Mouse (Mus musculus): ENCODE measurements at regions not wholly inside any gene's neighbourhood (a gene's known extent, or its start where the extent isn't known, plus 50 kb on each side); places are given as distances from the start of the nearest gene placed in this dataset.

DNA sequence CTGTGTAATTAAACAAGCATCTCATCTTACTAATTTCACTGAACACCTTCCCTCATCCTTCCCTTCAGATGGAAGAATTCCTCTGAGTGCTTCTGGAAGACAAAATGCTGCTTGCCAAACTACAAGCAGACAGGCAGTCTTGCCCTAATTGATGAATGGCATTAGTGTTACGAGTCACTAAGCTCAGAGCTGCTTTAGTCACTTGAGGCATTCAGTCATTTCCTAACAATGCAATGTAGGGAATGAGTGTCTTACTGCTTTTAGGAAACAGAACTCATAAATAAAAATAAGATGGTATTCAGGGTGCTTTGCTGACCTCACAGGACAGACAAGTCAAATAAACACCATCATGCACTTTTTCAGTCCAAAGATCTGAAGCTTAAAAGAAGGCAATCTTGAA, 285.1 kb upstream of the Paip1 start:
- DNase-seq: no peak

DNA sequence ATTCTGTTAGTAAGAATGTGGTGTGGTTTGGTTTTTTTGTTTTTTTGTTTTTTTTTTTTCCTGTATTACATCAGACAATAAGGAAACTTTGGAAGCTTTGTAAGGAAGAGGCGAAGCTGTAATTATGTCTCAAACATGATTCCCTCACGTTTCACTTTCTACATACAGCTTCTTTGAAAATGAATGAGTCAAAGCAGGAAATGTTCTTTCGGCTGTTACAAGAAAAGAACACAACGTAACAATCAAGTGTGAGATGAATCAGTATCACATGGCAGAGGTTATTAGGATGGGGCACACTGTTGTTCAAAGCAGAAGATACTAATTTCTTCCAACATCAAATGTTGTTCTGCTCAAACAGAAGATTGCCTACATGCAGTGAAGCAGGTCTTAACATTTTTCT, 282.7 kb upstream of the Paip1 start:
- DNase-seq: no peak

DNA sequence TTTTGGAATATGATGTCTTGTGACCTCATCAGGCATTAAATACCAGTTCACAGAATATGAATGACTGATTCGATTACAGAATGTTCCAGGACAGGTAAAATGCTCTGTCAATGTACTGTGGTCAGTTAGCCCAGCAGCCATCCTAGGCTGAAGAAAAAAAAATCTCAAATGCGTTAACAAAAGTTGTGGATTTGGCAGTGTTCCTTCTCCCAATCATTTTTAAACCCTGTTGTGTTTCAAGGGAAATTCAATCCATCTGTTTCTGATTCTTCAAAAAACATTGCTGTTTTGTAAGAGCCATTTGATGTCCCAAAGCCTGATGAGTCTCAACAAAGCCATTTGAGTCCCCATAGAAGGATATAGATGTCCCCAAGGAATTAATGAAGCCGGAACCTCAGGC, 280.7 kb upstream of the Paip1 start:
- no peak for DNase-seq

GRCm38 (mm10) chr13:119149141-119149540, 279.3 kb upstream of the Paip1 start:
- DNase-seq: no peak

GRCm38 (mm10) chr13:119150847-119151548, 277.4 kb upstream of the Paip1 start:
- no peak for DNase-seq

GRCm38 (mm10) chr13:119177753-119178152, 250.6 kb upstream of the Paip1 start:
- DNase-seq: no peak

DNA sequence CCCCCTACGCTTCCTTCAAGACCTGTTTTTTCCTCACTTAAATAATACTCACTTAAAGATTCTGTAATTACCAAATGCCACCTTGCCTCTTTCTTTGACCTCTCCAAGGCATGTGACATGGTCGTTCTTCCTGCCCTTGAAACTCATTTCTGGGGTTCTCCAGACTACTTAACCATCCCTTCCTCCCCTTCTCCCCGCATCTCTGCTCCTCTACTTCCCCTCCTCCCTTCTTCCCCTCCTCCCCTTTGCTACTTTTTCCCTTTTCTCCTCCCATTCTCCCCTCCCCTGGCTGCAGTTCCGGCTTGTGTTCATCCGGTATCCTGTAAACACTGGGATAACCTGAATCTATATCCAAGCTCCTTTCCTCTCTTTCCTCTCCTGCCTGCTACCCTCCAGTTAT, 250.2 kb upstream of the Paip1 start:
- DNase-seq: no peak

DNA sequence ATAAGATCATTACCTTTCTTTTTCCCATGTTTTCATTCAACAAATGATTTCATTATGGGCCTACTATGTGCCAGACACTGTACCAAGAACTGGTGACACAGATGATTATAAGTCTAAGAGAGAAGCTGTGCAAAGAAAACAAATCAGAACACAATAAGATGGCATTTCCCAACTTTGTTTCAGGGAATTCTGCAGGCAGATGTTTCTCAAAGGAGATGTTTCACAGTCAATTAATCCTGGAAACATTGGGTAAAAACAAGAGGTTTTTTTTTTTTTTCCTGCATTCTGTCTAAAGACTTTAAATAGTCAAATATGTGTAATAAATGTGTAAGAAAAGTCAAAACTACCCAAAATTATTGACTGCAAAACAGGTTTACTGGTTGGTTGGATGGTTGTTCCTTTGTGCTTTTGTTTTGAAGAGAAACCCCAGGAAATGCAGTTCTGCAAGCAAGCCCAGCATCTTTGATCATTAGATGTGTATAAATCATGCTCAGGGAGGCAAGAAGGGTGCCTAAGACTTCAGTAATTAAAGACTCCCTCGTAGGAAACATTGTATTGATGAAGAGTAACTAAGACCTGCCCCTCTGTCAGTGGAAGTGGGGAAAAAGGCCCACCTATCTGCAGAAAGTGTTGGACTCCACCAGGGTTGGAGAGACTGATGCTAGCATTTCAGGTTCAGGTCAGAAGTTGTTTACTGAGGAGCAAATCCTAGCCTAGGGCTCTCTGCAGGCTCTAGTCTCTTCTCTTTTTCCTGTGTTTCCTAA, 249.1 kb upstream of the Paip1 start:
- DNase-seq: no peak

- DNase-seq: no peak
Observed at GRCm38 (mm10) chr13:119184322-119184877, 244.0 kb upstream of the Paip1 start.

DNA sequence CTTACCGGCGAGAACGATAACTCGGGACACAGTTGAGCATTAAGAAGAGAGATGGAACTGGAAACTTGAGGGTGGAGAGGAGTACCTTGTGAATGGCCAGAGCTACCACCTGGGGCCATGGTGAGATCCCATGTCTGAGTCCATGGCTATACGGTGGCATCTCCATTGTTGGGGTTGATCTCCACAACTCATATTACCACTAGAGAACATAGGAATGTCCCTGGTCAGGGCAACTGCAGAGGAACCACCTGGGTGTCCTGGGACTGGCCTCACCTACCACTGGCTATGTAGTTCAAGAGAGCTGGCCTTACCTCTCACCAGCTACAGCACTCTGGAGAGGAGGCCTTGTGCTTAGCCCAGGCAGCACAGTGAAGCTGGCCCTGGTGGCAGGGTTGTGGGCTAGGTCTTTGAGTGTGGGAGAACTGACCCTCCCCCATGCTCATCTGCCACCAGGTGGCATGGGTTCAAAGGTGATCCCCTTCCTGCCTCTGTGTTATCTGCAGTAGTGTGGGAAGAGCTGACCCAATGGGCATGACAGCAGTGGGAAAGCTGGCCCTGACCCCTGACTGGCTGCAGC, 242.7 kb upstream of the Paip1 start:
- no peak for DNase-seq

- no peak for DNase-seq
Observed at GRCm38 (mm10) chr13:119231556-119231955, 196.8 kb upstream of the Paip1 start.

DNA sequence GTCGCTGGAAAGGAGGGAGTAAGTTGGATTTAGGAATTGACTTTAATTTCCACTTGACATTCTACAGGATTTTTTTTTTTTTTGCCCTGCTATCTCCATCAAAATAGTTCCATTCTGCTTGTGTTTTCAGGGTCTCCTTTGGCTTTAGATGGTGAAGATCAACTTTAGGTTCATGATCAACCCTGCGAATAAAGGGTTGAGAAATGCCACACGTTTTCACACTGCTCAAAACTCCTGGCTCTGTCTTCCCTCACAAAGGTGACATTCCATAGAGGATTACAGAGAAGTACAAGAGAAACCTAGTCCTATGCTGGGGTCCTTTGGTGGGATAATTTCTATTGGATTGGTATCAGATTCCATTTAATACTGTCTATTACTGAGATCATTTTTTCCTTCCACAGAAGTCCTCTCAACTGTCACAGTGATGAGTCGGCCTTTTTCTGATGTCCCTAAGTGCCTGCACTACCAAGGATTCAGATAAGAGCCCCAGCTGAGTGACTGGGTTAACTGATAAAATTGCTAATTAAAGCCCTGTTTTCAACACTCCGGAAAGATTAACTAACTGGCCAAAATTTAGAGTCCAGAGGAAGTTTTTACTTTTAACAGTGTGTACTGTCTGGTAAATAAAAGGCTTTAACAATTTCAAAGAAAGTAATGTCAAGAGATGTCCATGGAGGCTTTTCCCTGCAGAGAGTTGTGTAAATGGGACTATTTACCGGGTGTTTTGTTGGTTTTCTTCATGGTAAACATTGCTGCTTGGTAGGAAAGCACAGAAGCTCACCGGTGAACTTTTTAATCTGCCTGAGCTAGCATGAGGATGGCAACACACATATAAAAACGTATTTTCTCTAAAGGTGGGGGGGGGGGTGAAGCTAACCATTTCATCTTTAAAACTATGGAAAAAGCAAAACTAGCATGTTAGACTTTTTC, 196.0 kb upstream of the Paip1 start:
- DNase-seq: no peak

DNA sequence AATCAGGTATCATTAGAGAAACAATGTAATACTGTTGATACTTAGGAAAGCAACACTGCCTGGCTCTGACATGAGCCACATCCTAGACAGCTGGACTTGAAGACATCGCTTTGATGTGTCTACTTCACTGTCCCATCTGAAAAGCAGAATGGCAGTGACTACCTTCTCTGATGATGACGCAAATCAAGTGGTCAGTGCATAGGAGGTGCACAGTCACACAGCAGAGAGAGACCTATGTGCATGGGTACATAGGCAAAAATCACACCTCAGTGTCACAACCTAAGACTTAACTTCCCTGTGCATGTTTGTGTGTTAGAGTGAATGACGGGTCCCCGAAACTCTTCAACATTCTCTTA, 195.4 kb upstream of the Paip1 start:
- DNase-seq: no peak

DNA sequence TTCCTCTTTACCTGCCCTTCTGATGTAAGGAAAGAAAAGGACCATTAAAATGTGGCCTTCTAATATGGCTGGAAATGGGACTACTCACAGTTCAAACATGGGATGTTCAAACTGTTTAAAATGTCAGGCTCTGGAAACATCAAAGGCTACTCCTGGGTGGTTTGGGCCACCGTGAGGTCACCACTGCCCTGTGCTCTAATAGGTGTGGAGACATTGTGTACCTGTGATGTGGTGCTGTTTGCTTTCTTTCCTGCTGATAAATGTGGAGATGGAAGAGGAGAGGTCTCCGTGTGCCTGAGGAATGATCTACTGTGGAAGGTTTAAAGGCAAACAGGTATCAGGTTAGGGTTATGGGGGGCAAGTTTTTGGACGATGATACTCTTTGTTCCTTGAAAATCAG, 194.5 kb upstream of the Paip1 start:
- no peak for DNase-seq

- DNase-seq: no peak
Observed at GRCm38 (mm10) chr13:119242358-119242757, 186.0 kb upstream of the Paip1 start.

GRCm38 (mm10) chr13:119247101-119247500, 181.3 kb upstream of the Paip1 start:
- no peak for DNase-seq

- no peak for DNase-seq
Observed at GRCm38 (mm10) chr13:119252006-119252405, 176.4 kb upstream of the Paip1 start.

- DNase-seq: no peak
Observed at GRCm38 (mm10) chr13:119256350-119256749, 172.1 kb upstream of the Paip1 start.

DNA sequence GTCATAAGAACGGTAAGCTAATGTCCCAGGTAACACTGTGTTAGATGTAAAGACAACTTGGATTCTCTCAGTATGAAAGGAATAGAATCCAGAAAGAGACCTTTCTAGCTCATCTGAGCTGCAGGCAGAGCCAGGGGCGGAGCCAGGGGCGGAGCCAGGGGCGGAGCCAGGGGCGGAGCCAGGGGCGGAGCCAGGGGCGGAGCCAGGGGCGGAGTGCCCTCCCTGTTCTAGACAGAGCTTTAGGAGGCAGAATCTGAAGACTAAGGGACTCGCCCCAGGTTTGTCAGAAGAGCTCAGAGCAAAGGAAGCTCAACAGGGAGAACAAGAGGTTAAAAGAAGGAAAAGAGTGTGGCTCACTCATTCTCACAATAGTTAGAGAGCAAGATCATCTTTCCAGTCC, 169.9 kb upstream of the Paip1 start:
- DNase-seq: no peak

DNA sequence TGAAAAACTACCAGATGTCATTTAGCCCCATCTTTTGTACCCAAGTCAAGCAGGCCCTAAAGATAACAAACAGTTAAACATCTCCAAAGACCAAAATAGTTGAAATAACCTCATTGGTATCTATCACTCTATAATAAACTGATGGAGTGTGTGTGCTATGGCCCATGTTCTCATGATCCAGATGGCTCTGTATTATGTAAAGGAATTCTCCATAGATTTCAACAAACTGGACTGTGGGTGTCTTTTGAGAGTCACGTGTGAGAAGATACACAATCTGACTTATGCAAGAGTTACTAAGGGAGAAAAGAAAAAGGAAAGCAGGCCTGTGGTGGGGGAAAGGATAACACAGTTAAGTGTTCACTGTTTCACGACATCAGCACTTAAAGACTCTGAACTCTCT, 164.8 kb upstream of the Paip1 start:
- DNase-seq: no peak

- no peak for DNase-seq
Observed at GRCm38 (mm10) chr13:119267608-119268300, 160.6 kb upstream of the Paip1 start.

GRCm38 (mm10) chr13:119268301-119268675, 160.1 kb upstream of the Paip1 start:
- DNase-seq: no peak
